Mouse (Mus musculus) MEL (cell line): ENCODE data around the gene Prkar2a. TPM values are rescaled to one million over a fixed set of nuclear protein-coding genes. Genes with fewer than 3 reads are reported as not detected.

ENCODE experiments used
- DNase-seq: peaks from one replicate; pipeline ENCODE4 v3.0.0; 2011; ENCODE audit warnings: low read depth, low spot score
- H3K27ac ChIP-seq: 2 replicates; pipeline ENCODE4 v1.5.1; 2012; ENCODE audit warnings: low read depth, mild to moderate bottlenecking, control low read depth, low read length, moderate library complexity; ENCODE audit not compliant: control insufficient read depth
- H3K27me3 ChIP-seq, 2 experiments: fragments of 150-350 bp in 1 of 2; sonication (generic) in 1 of 2; 2 replicates each; pipeline ENCODE4 v1.6.1; 2012; ENCODE audit warnings: low read length in 2 of 2, mild to moderate bottlenecking in 2 of 2, improper control_type of control experiment in 1 of 2, moderate library complexity in 1 of 2; ENCODE audit not compliant: insufficient read depth in 2 of 2, control insufficient read depth in 1 of 2
- H3K36me3 ChIP-seq, 2 experiments: 2 replicates each; pipeline ENCODE4 v1.6.1; 2012 to 2014; ENCODE audit warnings: low read length in 2 of 2, improper control_type of control experiment in 1 of 2, inconsistent platforms in 1 of 2, mild to moderate bottlenecking in 1 of 2; ENCODE audit not compliant: insufficient read depth in 2 of 2, control insufficient read depth in 1 of 2
- H3K4me1 ChIP-seq, 2 experiments: fragments of 150-350 bp in 1 of 2; sonication (generic) in 1 of 2; 2 replicates each; pipeline ENCODE4 v1.6.1; 2012; ENCODE audit warnings: low read length in 2 of 2, improper control_type of control experiment in 1 of 2, mild to moderate bottlenecking in 1 of 2; ENCODE audit not compliant: insufficient read depth in 2 of 2, control insufficient read depth in 1 of 2
- H3K4me3 ChIP-seq, 2 experiments: fragments of 150-350 bp in 1 of 2; sonication (generic) in 1 of 2; 2 replicates each; pipeline ENCODE4 v1.5.1; 2012; ENCODE audit warnings: low read depth in 2 of 2, low read length in 2 of 2, mild to moderate bottlenecking in 2 of 2, moderate library complexity in 2 of 2, control low read depth in 1 of 2, improper control_type of control experiment in 1 of 2; ENCODE audit not compliant: control insufficient read depth in 1 of 2, insufficient read depth in 1 of 2
- H3K79me2 ChIP-seq: 2 replicates; pipeline ENCODE4 v1.6.1; 2012; ENCODE audit warnings: mild to moderate bottlenecking, low read length, moderate library complexity; ENCODE audit not compliant: control insufficient read depth, poor library complexity, insufficient read depth
- H3K9ac ChIP-seq: 2 replicates; pipeline ENCODE4 v1.6.1; 2012; ENCODE audit warnings: low read depth, mild to moderate bottlenecking, control low read depth, low read length, moderate library complexity; ENCODE audit not compliant: control insufficient read depth, poor library complexity, severe bottlenecking
- H3K9me3 ChIP-seq: fragments of 150-350 bp; sonication (generic); replicated peaks from 2 replicates; pipeline ENCODE4 v1.6.1; 2012; ENCODE audit warnings: mild to moderate bottlenecking, low read length, improper control_type of control experiment, moderate library complexity; ENCODE audit not compliant: insufficient read depth
- BHLHE40 ChIP-seq: IDR thresholded peaks from 2 replicates; pipeline ENCODE4 v1.6.1; 2012; ENCODE audit warnings: low read depth, mild to moderate bottlenecking, inconsistent platforms, low read length, improper control_type of control experiment, borderline replicate concordance
- CHD2 ChIP-seq: IDR thresholded peaks from 2 replicates; pipeline ENCODE4 v1.6.1; 2011; ENCODE audit warnings: low read length, improper control_type of control experiment
- E2F4 ChIP-seq: IDR thresholded peaks from 2 replicates; pipeline ENCODE4 v1.6.1; 2011; ENCODE audit warnings: low read depth, low read length, improper control_type of control experiment, borderline replicate concordance
- ELF1 ChIP-seq: IDR thresholded peaks from 2 replicates; pipeline ENCODE4 v1.6.1; 2014; ENCODE audit warnings: low read depth, mild to moderate bottlenecking, inconsistent platforms, low read length, improper control_type of control experiment, moderate library complexity
- EP300 ChIP-seq, 2 experiments: IDR thresholded peaks; 2 replicates each; pipeline ENCODE4 v1.6.1; 2011; ENCODE audit warnings: improper control_type of control experiment in 2 of 2, low read length in 2 of 2, low read depth in 1 of 2, mild to moderate bottlenecking in 1 of 2
- ETS1 ChIP-seq: IDR thresholded peaks from 2 replicates; pipeline ENCODE4 v1.6.1; 2012; ENCODE audit warnings: low read depth, mild to moderate bottlenecking, inconsistent platforms, low read length, improper control_type of control experiment, moderate library complexity
- HCFC1 ChIP-seq: IDR thresholded peaks from 2 replicates; pipeline ENCODE4 v1.6.1; 2012; ENCODE audit warnings: low read depth, mild to moderate bottlenecking, inconsistent platforms, low read length, improper control_type of control experiment, moderate library complexity
- JUND ChIP-seq: IDR thresholded peaks from 2 replicates; pipeline ENCODE4 v1.6.1; 2011; ENCODE audit warnings: low read depth, mild to moderate bottlenecking, improper control_type of control experiment, low read length
- MAFK ChIP-seq: IDR thresholded peaks from 2 replicates; pipeline ENCODE4 v1.6.1; 2011; ENCODE audit warnings: low read depth, mild to moderate bottlenecking, low read length, improper control_type of control experiment, borderline replicate concordance
- MXI1 ChIP-seq: IDR thresholded peaks from 2 replicates; pipeline ENCODE4 v1.6.1; 2011; ENCODE audit warnings: mild to moderate bottlenecking, low read depth, low read length, improper control_type of control experiment
- NELFE ChIP-seq: IDR thresholded peaks from 2 replicates; pipeline ENCODE4 v1.6.1; 2011; ENCODE audit warnings: low read depth, low read length, improper control_type of control experiment
- POLR2A ChIP-seq, 2 experiments: IDR thresholded peaks; 2 replicates each; pipeline ENCODE4 v1.6.1; 2011 to 2012; ENCODE audit warnings: low read length in 2 of 2, mild to moderate bottlenecking in 2 of 2, control low read depth in 1 of 2, improper control_type of control experiment in 1 of 2, low read depth in 1 of 2, moderate library complexity in 1 of 2; ENCODE audit not compliant: control insufficient read depth in 1 of 2, insufficient read depth in 1 of 2, poor library complexity in 1 of 2
- POLR2AphosphoS2 ChIP-seq: IDR thresholded peaks from 2 replicates; pipeline ENCODE4 v1.6.1; 2011; ENCODE audit warnings: low read length, improper control_type of control experiment
- POLR2AphosphoS5 ChIP-seq: IDR thresholded peaks from 2 replicates; pipeline ENCODE4 v1.6.1; 2012; ENCODE audit warnings: low read depth, borderline replicate concordance, mild to moderate bottlenecking, inconsistent platforms, low read length, moderate library complexity, mixed read lengths
- RAD21 ChIP-seq: IDR thresholded peaks from 2 replicates; pipeline ENCODE4 v1.6.1; 2011; ENCODE audit warnings: mild to moderate bottlenecking, low read depth, low read length, improper control_type of control experiment
- RCOR1 ChIP-seq: IDR thresholded peaks from 2 replicates; pipeline ENCODE4 v1.6.1; 2012; ENCODE audit warnings: low read depth, mild to moderate bottlenecking, inconsistent platforms, low read length, improper control_type of control experiment
- SIN3A ChIP-seq: IDR thresholded peaks from 2 replicates; pipeline ENCODE4 v1.6.1; 2012; ENCODE audit warnings: low read length, improper control_type of control experiment, inconsistent platforms
- TAL1 ChIP-seq: IDR thresholded peaks from 2 replicates; pipeline ENCODE4 v1.6.1; 2012; ENCODE audit warnings: mild to moderate bottlenecking, inconsistent platforms, low read length, moderate library complexity, mixed read lengths
- ZKSCAN1 ChIP-seq: IDR thresholded peaks from 2 replicates; pipeline ENCODE4 v1.6.1; 2012; ENCODE audit warnings: low read depth, mild to moderate bottlenecking, inconsistent platforms, low read length, improper control_type of control experiment, moderate library complexity
- polyA plus RNA-seq, 2 experiments: library from polyadenylated mRNA; stranded (reverse) in 1 of 2; unstranded in 1 of 2; fragments of >175 nt in 1 of 2; fragments of >200 nt in 1 of 2; gene quantifications; 2 replicates each; pipeline versions ENCODE4 v1.2.1 to v1.2.4; 2012; ENCODE audit warnings: low replicate concordance in 2 of 2, low read depth in 1 of 2; ENCODE audit not compliant: insufficient read length in 2 of 2, insufficient read depth in 1 of 2, missing spikeins in 1 of 2
- total RNA-seq: library from RNA; depleted of rRNA; stranded (reverse); fragments of 300-350 nt; gene quantifications from 2 replicates; pipeline ENCODE4 v1.2.3, GENCODE M21; 2012; rRNA removed

Prkar2a gene
- total RNA-seq (18.9 and 22.4 TPM in 2 replicates), polyA plus RNA-seq (100 to 1,000 TPM in 1 of 2 experiments, 10 to 100 TPM in 1; 87.9 to 230 TPM)

- H3K9me3 ChIP-seq = no peaks in the 10 kb centered on the region
- no peaks in the 10 kb centered on the region for H3K27me3 ChIP-seq
- H3K9ac ChIP-seq = no peak within 1 kb of the TSS
- no peak within 1 kb of the TSS for H3K27ac ChIP-seq
- no peak for DNase-seq
- no peak within 1 kb of the TSS for H3K4me3 ChIP-seq
- peaks cover 3 to 7% of the 10 kb centered on the region in 2 experiments; a peak in 3 of 4 replicates for H3K4me1 ChIP-seq
- H3K36me3 ChIP-seq = peaks cover 0 to 7% of the 10 kb centered on the region in 2 experiments; a peak in 2 of 4 replicates
- peaks cover 19% of the 10 kb centered on the region for H3K79me2 ChIP-seq
- no peak for TF ChIP-seq EP300 (IDR thresholded peaks at IDR 0.05; ENCODE audit: low read depth in 1 of 2, low read length in 2 of 2)
- no peak for TF ChIP-seq MXI1
- TF ChIP-seq SIN3A = no peak
- no peak for TF ChIP-seq RAD21
- no peak for TF ChIP-seq TAL1
- no peak for TF ChIP-seq POLR2A (IDR thresholded peaks at IDR 0.05; ENCODE audit: control insufficient read depth in 1 of 2, insufficient read depth in 1 of 2, low read depth in 1 of 2, low read length in 2 of 2, poor library complexity in 1 of 2)
- TF ChIP-seq CHD2 = no peak
- TF ChIP-seq HCFC1 = no peak
- TF ChIP-seq, all 39 proteins: peak for 0
Measured at GRCm38 (mm10) chr9:108689106-108689505, at the start of gene Prkar2a. TSS of gene Prkar2a (plus strand) at chr9:108689314.

GRCm38 (mm10) chr9:108639825-108640224 lies 49.3 kb upstream of the Prkar2a start:
- peaks cover 29 to 45% of the 10 kb centered on the region in 2 experiments for H3K36me3 ChIP-seq
- peaks cover 35% of the 10 kb centered on the region for H3K79me2 ChIP-seq
- no peak overlapping the region for H3K9ac ChIP-seq
- no peak for DNase-seq
- no peaks in the 10 kb centered on the region for H3K9me3 ChIP-seq
- H3K27ac ChIP-seq = no peak overlapping the region
- no peak for TF ChIP-seq POLR2A (IDR thresholded peaks at IDR 0.05; ENCODE audit: control insufficient read depth in 1 of 2, insufficient read depth in 1 of 2, low read depth in 1 of 2, low read length in 2 of 2, poor library complexity in 1 of 2)
- no peak for TF ChIP-seq E2F4
- no peak for TF ChIP-seq ELF1
- no peak for TF ChIP-seq BHLHE40
- no peak for TF ChIP-seq POLR2AphosphoS5
- no peak for TF ChIP-seq MAFK
- TF ChIP-seq JUND = no peak
- TF ChIP-seq ETS1 = no peak
- no peak for TF ChIP-seq ZKSCAN1
- no peak for TF ChIP-seq MXI1
- TF ChIP-seq RAD21 = no peak
- no peak for TF ChIP-seq POLR2AphosphoS2
- TF ChIP-seq RCOR1 = no peak
- TF ChIP-seq NELFE = no peak
- no peaks in the 10 kb centered on the region for H3K27me3 ChIP-seq
- no peak overlapping the region for H3K4me3 ChIP-seq
- H3K4me1 ChIP-seq = peaks cover 0 to 6% of the 10 kb centered on the region in 2 experiments; a peak in 3 of 4 replicates
